Mouse (Mus musculus) ovary, adult 18-20 months (tissue): ENCODE data around the gene Micall2.
"Not testable (repeated sequence)": the region's sequence is repeated elsewhere in the genome, so short reads cannot be mapped to it uniquely, and the experiment has no call there.

ENCODE experiments used
- DNase-seq: peaks from one replicate; pipeline ENCODE4 v3.0.0; 2022; ENCODE audit warnings: low spot score, mixed read lengths

Micall2 gene

GRCm38 (mm10) chr5:139735677-139736503 lies at the start of gene Micall2:
Micall2 (minus strand) TSS chr5:139736336.
- peak; percentile 96 for DNase-seq

GRCm38 (mm10) chr5:139781406-139781805 lies 45.3 kb upstream of the Micall2 start:
- DNase-seq = no peak

- no peak for DNase-seq
These were observed 40.8 kb upstream of the Micall2 start for GRCm38 (mm10) chr5:139776966-139777365.

GRCm38 (mm10) chr5:139775216-139775926 lies 39.2 kb upstream of the Micall2 start, which contains the start of gene Ints1:
Ints1 (minus strand) TSS chr5:139775674.
- peak; percentile 88 for DNase-seq

GRCm38 (mm10) chr5:139768216-139768615 lies 32.1 kb upstream of the Micall2 start:
- DNase-seq = no peak

- DNase-seq = no peak
These were observed 28.2 kb upstream of the Micall2 start for GRCm38 (mm10) chr5:139764296-139764695.

- DNase-seq = no peak
These were observed 22.0 kb upstream of the Micall2 start for GRCm38 (mm10) chr5:139758096-139758495.

- DNase-seq = no peak
These were observed 20.4 kb upstream of the Micall2 start for GRCm38 (mm10) chr5:139756586-139756985.

GRCm38 (mm10) chr5:139756135-139756534 lies 20.0 kb upstream of the Micall2 start:
- DNase-seq = no peak

- no peak for DNase-seq
These were observed 18.6 kb upstream of the Micall2 start for GRCm38 (mm10) chr5:139754753-139755152.

- DNase-seq = no peak
These were observed 14.4 kb upstream of the Micall2 start for GRCm38 (mm10) chr5:139750535-139750934.

- DNase-seq = no peak
These were observed 13.4 kb upstream of the Micall2 start for GRCm38 (mm10) chr5:139749413-139750125.

GRCm38 (mm10) chr5:139745771-139746170 lies 9.6 kb upstream of the Micall2 start:
- peak; percentile 41 for DNase-seq

- not testable (repeated sequence) for DNase-seq
These were observed 6.5 kb upstream of the Micall2 start for GRCm38 (mm10) chr5:139742640-139743039.

- DNase-seq = no peak
These were observed 2.6 kb upstream of the Micall2 start for GRCm38 (mm10) chr5:139738592-139739315.

GRCm38 (mm10) chr5:139737841-139738591 lies 1.9 kb upstream of the Micall2 start:
- no peak for DNase-seq

- DNase-seq = no peak
These were observed 386 bp upstream of the Micall2 start for GRCm38 (mm10) chr5:139736504-139736940.

GRCm38 (mm10) chr5:139734746-139735145 lies 1.4 kb downstream of the Micall2 start:
- no peak for DNase-seq

- no peak for DNase-seq
These were observed 2.1 kb downstream of the Micall2 start for GRCm38 (mm10) chr5:139734016-139734415.

- no peak for DNase-seq
These were observed 3.5 kb downstream of the Micall2 start for GRCm38 (mm10) chr5:139732634-139733107.
